Mouse (Mus musculus): Measurements from ENCODE around the gene Slc35f6.

The Slc35f6 gene

GRCm38 (mm10) chr5:30647815-30648560 lies at the start of gene Slc35f6:
Slc35f6 (plus strand) TSS chr5:30647933.
- peak; percentile 80 to 90 for DNase-seq (ENCODE audit: low read depth in 2 of 2, low spot score in 2 of 2)

GRCm38 (mm10) chr5:30601397-30601796 lies 46.3 kb upstream of the Slc35f6 start:
- no peak for DNase-seq (ENCODE audit: low read depth in 2 of 2, low spot score in 2 of 2)

GRCm38 (mm10) chr5:30603255-30603654 lies 44.5 kb upstream of the Slc35f6 start:
- no peak for DNase-seq (ENCODE audit: low read depth in 2 of 2, low spot score in 2 of 2)

GRCm38 (mm10) chr5:30603926-30604325 lies 43.8 kb upstream of the Slc35f6 start:
- DNase-seq (ENCODE audit: low read depth in 2 of 2, low spot score in 2 of 2): no peak

- DNase-seq (ENCODE audit: low read depth in 2 of 2, low spot score in 2 of 2): no peak
Observed at GRCm38 (mm10) chr5:30604769-30605188, 43.0 kb upstream of the Slc35f6 start.

- DNase-seq (ENCODE audit: low read depth in 2 of 2, low spot score in 2 of 2): no peak
Observed at GRCm38 (mm10) chr5:30605649-30606048, 42.1 kb upstream of the Slc35f6 start.

- no peak for DNase-seq (ENCODE audit: low read depth in 2 of 2, low spot score in 2 of 2)
Observed at GRCm38 (mm10) chr5:30606424-30607073, 41.2 kb upstream of the Slc35f6 start.

GRCm38 (mm10) chr5:30609094-30609493 lies 38.6 kb upstream of the Slc35f6 start:
- no peak for DNase-seq (ENCODE audit: low read depth in 2 of 2, low spot score in 2 of 2)

GRCm38 (mm10) chr5:30609918-30610645 lies 37.7 kb upstream of the Slc35f6 start:
- no peak for DNase-seq (ENCODE audit: low read depth in 2 of 2, low spot score in 2 of 2)

- no peak for DNase-seq (ENCODE audit: low read depth in 2 of 2, low spot score in 2 of 2)
Observed at GRCm38 (mm10) chr5:30611091-30611490, 36.6 kb upstream of the Slc35f6 start.

GRCm38 (mm10) chr5:30611689-30612088 lies 36.0 kb upstream of the Slc35f6 start:
- DNase-seq (ENCODE audit: low read depth in 2 of 2, low spot score in 2 of 2): no peak

GRCm38 (mm10) chr5:30612575-30612974 lies 35.2 kb upstream of the Slc35f6 start:
- no peak for DNase-seq (ENCODE audit: low read depth in 2 of 2, low spot score in 2 of 2)

- DNase-seq (ENCODE audit: low read depth in 2 of 2, low spot score in 2 of 2): no peak
Observed at GRCm38 (mm10) chr5:30613242-30613641, 34.5 kb upstream of the Slc35f6 start.

GRCm38 (mm10) chr5:30614221-30614620 lies 33.5 kb upstream of the Slc35f6 start:
- no peak for DNase-seq (ENCODE audit: low read depth in 2 of 2, low spot score in 2 of 2)

GRCm38 (mm10) chr5:30615416-30615815 lies 32.3 kb upstream of the Slc35f6 start:
- DNase-seq (ENCODE audit: low read depth in 2 of 2, low spot score in 2 of 2): no peak

- DNase-seq (ENCODE audit: low read depth in 2 of 2, low spot score in 2 of 2): no peak
Observed at GRCm38 (mm10) chr5:30615819-30616218, 31.9 kb upstream of the Slc35f6 start.

GRCm38 (mm10) chr5:30616644-30617043 lies 31.1 kb upstream of the Slc35f6 start:
- no peak for DNase-seq (ENCODE audit: low read depth in 2 of 2, low spot score in 2 of 2)

GRCm38 (mm10) chr5:30617357-30617756 lies 30.4 kb upstream of the Slc35f6 start:
- DNase-seq (ENCODE audit: low read depth in 2 of 2, low spot score in 2 of 2): no peak

GRCm38 (mm10) chr5:30617851-30618250 lies 29.9 kb upstream of the Slc35f6 start:
- no peak for DNase-seq (ENCODE audit: low read depth in 2 of 2, low spot score in 2 of 2)

- DNase-seq (ENCODE audit: low read depth in 2 of 2, low spot score in 2 of 2): no peak
Observed at GRCm38 (mm10) chr5:30618376-30619003, 29.2 kb upstream of the Slc35f6 start.

- no peak for DNase-seq (ENCODE audit: low read depth in 2 of 2, low spot score in 2 of 2)
Observed at GRCm38 (mm10) chr5:30619211-30619610, 28.5 kb upstream of the Slc35f6 start.

Measured in CD8-positive naive resting alpha-beta T cell, adult 2 months (primary cell).